Comparison of ENCODE assay signal across 11 mouse cellular contexts in the genomic region with DNA sequence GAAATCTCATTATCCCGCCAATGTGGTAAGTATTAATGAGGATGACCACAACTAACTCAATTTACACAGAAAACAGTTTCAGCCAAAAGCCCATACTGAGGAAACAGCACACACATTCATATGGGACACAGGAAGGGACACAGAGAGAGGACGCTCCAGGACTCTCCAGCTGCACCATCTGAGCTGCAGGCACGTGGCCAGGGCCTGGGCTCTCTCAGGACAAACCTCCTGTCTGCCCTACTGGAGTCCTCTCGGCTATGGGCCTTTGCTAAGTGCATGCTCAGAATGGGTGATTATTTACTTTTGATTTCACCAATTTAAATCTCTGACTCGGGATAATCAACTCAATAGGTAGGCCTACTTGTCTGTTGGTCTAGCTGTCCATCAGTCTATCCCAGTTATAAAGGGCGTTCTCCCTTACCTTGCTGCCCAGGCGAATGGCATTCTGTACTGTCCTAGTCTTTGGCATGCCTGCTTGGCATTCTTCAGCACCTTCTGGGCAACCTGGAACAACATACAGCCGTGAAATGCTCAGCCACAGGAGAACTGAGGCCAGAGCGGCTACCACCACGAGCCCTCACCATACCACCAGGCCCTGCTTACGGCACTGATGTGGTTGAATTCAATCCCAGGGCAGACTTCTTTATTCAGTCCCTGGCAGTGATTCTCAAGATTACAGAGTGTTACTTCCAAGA.
DNase-seq lines count a peak whose midpoint lies in the region; ATAC-seq lines count a peak whose summit lies in the region.
"Had no signal": no experiment of that assay in that cellular context is flagged by ENCODE, and none has a peak within 500 bp of the region (broad histone marks: within the 10 kb centered on the region; RNA-seq: fewer than 3 reads in every experiment).

No protein-coding gene starts in this region.

- DNase-seq in kidney, adult 11 months, result no peak
- peak; percentile 28 for DNase-seq in right cerebral cortex, adult 18-20 months
- no peak for DNase-seq in right cerebral cortex, postnatal 25 days
- peak; percentile 93 for DNase-seq in cerebellum, adult 9-10 months
- peak; percentile 28 for DNase-seq in skeletal muscle tissue, adult 2 months (ENCODE audit: low read depth, low spot score)
- DNase-seq in hindbrain, embryonic 10.5 days (ENCODE audit: low spot score), result no peak
- DNase-seq: adrenal gland, postnatal 14 days; lung, postnatal 36 days; midbrain, embryonic 14.5 days had no signal

- H3K4me2 ChIP-seq in kidney, embryonic 16.5 days (replicated peaks; ENCODE audit: low read depth, low read length), result no peak overlapping the region
- H3K4me2 ChIP-seq: neural tube, embryonic 12.5 days had no signal

- H3K9ac ChIP-seq in kidney, embryonic 16.5 days (replicated peaks; ENCODE audit: low read length), result no peak overlapping the region
- H3K9ac ChIP-seq: neural tube, embryonic 12.5 days had no signal

- H3K9me3 ChIP-seq in kidney, embryonic 16.5 days (ENCODE audit: low read length), result no peaks in the 10 kb centered on the region
- H3K9me3 ChIP-seq in hindbrain, embryonic 10.5 days, result no peaks in the 10 kb centered on the region
- H3K9me3 ChIP-seq: neural tube, embryonic 12.5 days had no signal

- H3K4me3 ChIP-seq in kidney, embryonic 16.5 days (ENCODE audit: low read length), result no peak overlapping the region
- H3K4me3 ChIP-seq in hindbrain, embryonic 10.5 days, result no peak overlapping the region
- H3K4me3 ChIP-seq: neural tube, embryonic 12.5 days had no signal

- peaks cover 15% of the 10 kb centered on the region for H3K36me3 ChIP-seq in kidney, embryonic 16.5 days (ENCODE audit: insufficient read depth, low read length)
- H3K36me3 ChIP-seq in hindbrain, embryonic 10.5 days, result peaks cover 9% of the 10 kb centered on the region; the same call in 1 of the 2 replicates

- no peaks in the 10 kb centered on the region for H3K27me3 ChIP-seq in kidney, embryonic 16.5 days (ENCODE audit: insufficient read depth, low read length)
- H3K27me3 ChIP-seq in hindbrain, embryonic 10.5 days (ENCODE audit: insufficient read depth, poor library complexity, severe bottlenecking), result no peaks in the 10 kb centered on the region
- H3K27me3 ChIP-seq: neural tube, embryonic 12.5 days had no signal

- 82% methylated on average over 11 of the region's 11 CpGs for WGBS in kidney, embryonic 16.5 days
- 94% methylated on average over 11 of the region's 11 CpGs for WGBS in hindbrain, embryonic 10.5 days

- 0 out of 2 replicates have a peak, but pooled peaks have one; percentile 27 for ATAC-seq in kidney, embryonic 16.5 days (ENCODE audit: low FRiP score, low TSS enrichment)

- H3K27ac ChIP-seq in kidney, embryonic 16.5 days (ENCODE audit: low read length), result no peak overlapping the region
- no peak overlapping the region for H3K27ac ChIP-seq in hindbrain, embryonic 10.5 days
- H3K27ac ChIP-seq: neural tube, embryonic 12.5 days had no signal

- H3K4me1 ChIP-seq in kidney, embryonic 16.5 days (ENCODE audit: insufficient read depth, low read length), result no peaks in the 10 kb centered on the region
- no peaks in the 10 kb centered on the region for H3K4me1 ChIP-seq in hindbrain, embryonic 10.5 days (replicated peaks)
- H3K4me1 ChIP-seq: neural tube, embryonic 12.5 days had no signal

Comparison
In these comparisons a context has a peak if more than half of its experiments do, and no peak if none do; other contexts are left out.
1. DNase-seq: peak in right cerebral cortex, adult 18-20 months (single experiment), cerebellum, adult 9-10 months (single experiment) and skeletal muscle tissue, adult 2 months (single experiment); none in kidney, adult 11 months (single experiment), right cerebral cortex, postnatal 25 days (single experiment) and hindbrain, embryonic 10.5 days (single experiment).